24 mouse cellular contexts compared by ENCODE assay signal in genomic region chr7:30993986-30994385, GRCm38 (mm10). TPM values are rescaled to one million over a fixed set of nuclear protein-coding genes. Genes with fewer than 3 reads are reported as not detected.
DNase-seq lines count a peak whose midpoint lies in the region; ATAC-seq and TF ChIP-seq lines count a peak whose summit lies in the region.
"Had no signal": no experiment of that assay in that cellular context is flagged by ENCODE, and none has a peak within 500 bp of the region (broad histone marks: within the 10 kb centered on the region; RNA-seq: fewer than 3 reads in every experiment).

No protein-coding gene starts in this region.

- no peaks in the 10 kb centered on the region for H3K27me3 ChIP-seq in midbrain, postnatal 0 days (ENCODE audit: insufficient read depth, low read length)
- no peaks in the 10 kb centered on the region for H3K27me3 ChIP-seq in midbrain, embryonic 11.5 days (ENCODE audit: control insufficient read depth, insufficient read depth, low read length)
- no peaks in the 10 kb centered on the region for H3K27me3 ChIP-seq in embryonic facial prominence, embryonic 15.5 days
- H3K27me3 ChIP-seq: forebrain, embryonic 12.5 days; heart, embryonic 15.5 days had no signal

- peak; percentile 54 to 63 for DNase-seq in cerebellum, postnatal 14 days
- no peak for DNase-seq in cerebellum, adult 9-11 months
- peak; percentile 18 for DNase-seq in midbrain, postnatal 0 days (ENCODE audit: low spot score)
- DNase-seq in midbrain, embryonic 11.5 days (ENCODE audit: low spot score, missing footprints), result no peak
- DNase-seq in urinary bladder, postnatal 25 days (ENCODE audit: low spot score), result no peak
- no peak for DNase-seq in lung, postnatal 14 days
- DNase-seq: adrenal gland, postnatal 14 days; cerebellum, adult 18-20 months; gastrocnemius, postnatal 10 days; heart, adult 2 months; heart, postnatal 14 days; kidney, adult 2 months had no signal

- no peak overlapping the region for H3K4me3 ChIP-seq in midbrain, postnatal 0 days (ENCODE audit: low read depth, low read length)
- H3K4me3 ChIP-seq in midbrain, embryonic 11.5 days (ENCODE audit: low read depth, low read length), result no peak overlapping the region
- H3K4me3 ChIP-seq in embryonic facial prominence, embryonic 15.5 days (replicated peaks), result no peak overlapping the region
- H3K4me3 ChIP-seq: forebrain, embryonic 12.5 days; heart, adult 2 months; heart, embryonic 15.5 days had no signal

- no peak for TF ChIP-seq CTCF in midbrain, postnatal 0 days (IDR thresholded peaks at IDR 0.05)

- no peak for ATAC-seq in midbrain, postnatal 0 days (ENCODE audit: low FRiP score)
- ATAC-seq in midbrain, embryonic 11.5 days (ENCODE audit: low FRiP score), result no peak
- 0 out of 2 replicates have a peak, but pooled peaks have one; percentile 19 for ATAC-seq in embryonic facial prominence, embryonic 15.5 days (ENCODE audit: insufficient number of reproducible peaks, low FRiP score, low TSS enrichment, low read depth)
- ATAC-seq: activated CD4-positive, CD25-positive, alpha-beta regulatory T cell, adult 4 months; forebrain, embryonic 16.5 days; intestine, embryonic 16.5 days had no signal

- H3K9me3 ChIP-seq in midbrain, postnatal 0 days (ENCODE audit: low read length), result no peaks in the 10 kb centered on the region
- H3K9me3 ChIP-seq in midbrain, embryonic 11.5 days (ENCODE audit: control insufficient read depth, low read length), result no peaks in the 10 kb centered on the region
- peaks cover 8% of the 10 kb centered on the region; the same call in 1 of the 2 replicates for H3K9me3 ChIP-seq in embryonic facial prominence, embryonic 15.5 days (replicated peaks)
- H3K9me3 ChIP-seq: heart, embryonic 15.5 days had no signal

- no peaks in the 10 kb centered on the region for H3K36me3 ChIP-seq in midbrain, postnatal 0 days (ENCODE audit: insufficient read depth, low read length)
- H3K36me3 ChIP-seq in midbrain, embryonic 11.5 days (ENCODE audit: control insufficient read depth, insufficient read depth, low read length), result no peaks in the 10 kb centered on the region
- no peaks in the 10 kb centered on the region for H3K36me3 ChIP-seq in embryonic facial prominence, embryonic 15.5 days
- H3K36me3 ChIP-seq: forebrain, embryonic 12.5 days; heart, embryonic 15.5 days had no signal

- no peak overlapping the region for H3K9ac ChIP-seq in midbrain, postnatal 0 days (replicated peaks; ENCODE audit: low read length, poor library complexity, severe bottlenecking)
- no peak overlapping the region for H3K9ac ChIP-seq in midbrain, embryonic 11.5 days (ENCODE audit: low read length)
- no peak overlapping the region for H3K9ac ChIP-seq in embryonic facial prominence, embryonic 15.5 days
- H3K9ac ChIP-seq: forebrain, embryonic 12.5 days; heart, embryonic 15.5 days; hindbrain, embryonic 14.5 days had no signal

- H3K27ac ChIP-seq in midbrain, postnatal 0 days (ENCODE audit: low read depth, low read length), result no peak overlapping the region
- H3K27ac ChIP-seq in midbrain, embryonic 11.5 days (ENCODE audit: low read depth, low read length), result no peak overlapping the region
- H3K27ac ChIP-seq in embryonic facial prominence, embryonic 15.5 days (replicated peaks), result no peak overlapping the region
- H3K27ac ChIP-seq: forebrain, embryonic 12.5 days; heart, adult 2 months; heart, embryonic 15.5 days; hindbrain, embryonic 14.5 days had no signal

- WGBS in midbrain, postnatal 0 days, result 83% methylated on average over 5 of the region's 5 CpGs
- WGBS in midbrain, embryonic 11.5 days, result 89% methylated on average over 5 of the region's 5 CpGs
- 48% methylated on average over 5 of the region's 5 CpGs for WGBS in embryonic facial prominence, embryonic 15.5 days

- H3K4me1 ChIP-seq in midbrain, postnatal 0 days (ENCODE audit: insufficient read depth, low read length), result no peaks in the 10 kb centered on the region
- no peaks in the 10 kb centered on the region for H3K4me1 ChIP-seq in midbrain, embryonic 11.5 days (ENCODE audit: control insufficient read depth, insufficient read depth, low read length)
- H3K4me1 ChIP-seq in embryonic facial prominence, embryonic 15.5 days, result peaks cover 6% of the 10 kb centered on the region; the same call in 1 of the 2 replicates
- H3K4me1 ChIP-seq: forebrain, embryonic 12.5 days; heart, embryonic 15.5 days had no signal

- no peak overlapping the region for H3K4me2 ChIP-seq in midbrain, postnatal 0 days (ENCODE audit: low read depth, low read length, poor library complexity, severe bottlenecking)
- no peak overlapping the region for H3K4me2 ChIP-seq in midbrain, embryonic 11.5 days
- no peak overlapping the region for H3K4me2 ChIP-seq in embryonic facial prominence, embryonic 15.5 days (replicated peaks)
- H3K4me2 ChIP-seq: forebrain, embryonic 12.5 days; heart, embryonic 11.5 days; heart, embryonic 15.5 days; hindbrain, embryonic 14.5 days had no signal

RNA-seq across cellular contexts. Expression of gene Fam187b, which starts 20.4 kb away (rescaled TPM):
- 0.88 TPM in 1 of 2 replicates, not detected in the other for total RNA-seq in midbrain, postnatal 0 days (2014; rRNA removed)
- polyA plus RNA-seq in midbrain, postnatal 0 days (2015; fragmentation: Nextera tagmentation; extraction: Ambion mirVana), result 0.85 and 0.91 TPM in 2 replicates
- 0.25 and 0.62 TPM in 2 replicates for polyA plus RNA-seq in midbrain, embryonic 11.5 days (2014; fragmentation: Nextera tagmentation; extraction: Ambion mirVana)
- polyA plus RNA-seq in embryonic facial prominence, embryonic 15.5 days (2015; fragmentation: Nextera tagmentation; extraction: Ambion mirVana), result 3.3 and 4.8 TPM in 2 replicates
- total RNA-seq: heart, adult 2 months; hematopoietic stem cell, adult 5-6 weeks had no signal

RNA-seq across cellular contexts. Expression of gene Lsr, which starts 20.7 kb away (rescaled TPM):
- 29.7 and 30.3 TPM in 2 replicates for total RNA-seq in midbrain, postnatal 0 days (2014; rRNA removed)
- polyA plus RNA-seq in midbrain, postnatal 0 days (2015; fragmentation: Nextera tagmentation; extraction: Ambion mirVana), result 23.9 TPM in 2 replicates
- polyA plus RNA-seq in midbrain, embryonic 11.5 days (2014; fragmentation: Nextera tagmentation; extraction: Ambion mirVana), result 10.2 and 13.1 TPM in 2 replicates
- 40.8 and 47.2 TPM in 2 replicates for polyA plus RNA-seq in embryonic facial prominence, embryonic 15.5 days (2015; fragmentation: Nextera tagmentation; extraction: Ambion mirVana)

RNA-seq across cellular contexts. Expression of gene Usf2, which starts 37.4 kb away (rescaled TPM):
- 95.3 and 102 TPM in 2 replicates for total RNA-seq in midbrain, postnatal 0 days (2014; rRNA removed)
- polyA plus RNA-seq in midbrain, postnatal 0 days (2015; fragmentation: Nextera tagmentation; extraction: Ambion mirVana), result 27.0 and 28.4 TPM in 2 replicates
- 20.6 and 21.7 TPM in 2 replicates for polyA plus RNA-seq in midbrain, embryonic 11.5 days (2014; fragmentation: Nextera tagmentation; extraction: Ambion mirVana)
- 23.3 and 25.0 TPM in 2 replicates for polyA plus RNA-seq in embryonic facial prominence, embryonic 15.5 days (2015; fragmentation: Nextera tagmentation; extraction: Ambion mirVana)

RNA-seq across cellular contexts. Expression of gene Fxyd5, which starts 48.3 kb away (rescaled TPM):
- 23.1 and 48.0 TPM in 2 replicates for total RNA-seq in midbrain, postnatal 0 days (2014; rRNA removed)
- 31.9 and 32.9 TPM in 2 replicates for polyA plus RNA-seq in midbrain, postnatal 0 days (2015; fragmentation: Nextera tagmentation; extraction: Ambion mirVana)
- 11.3 and 12.6 TPM in 2 replicates for polyA plus RNA-seq in midbrain, embryonic 11.5 days (2014; fragmentation: Nextera tagmentation; extraction: Ambion mirVana)
- 43.8 and 46.2 TPM in 2 replicates for polyA plus RNA-seq in embryonic facial prominence, embryonic 15.5 days (2015; fragmentation: Nextera tagmentation; extraction: Ambion mirVana)

RNA-seq across cellular contexts. Expression of gene Hamp, which starts 50.2 kb away (rescaled TPM):
- not detected in 2 replicates for total RNA-seq in midbrain, postnatal 0 days (2014; rRNA removed)
- not detected in 2 replicates for polyA plus RNA-seq in midbrain, postnatal 0 days (2015; fragmentation: Nextera tagmentation; extraction: Ambion mirVana)
- 0.40 TPM in 1 of 2 replicates, not detected in the other for polyA plus RNA-seq in midbrain, embryonic 11.5 days (2014; fragmentation: Nextera tagmentation; extraction: Ambion mirVana)
- not detected in 2 replicates for polyA plus RNA-seq in embryonic facial prominence, embryonic 15.5 days (2015; fragmentation: Nextera tagmentation; extraction: Ambion mirVana)
- total RNA-seq: ES-E14; gastrocnemius, postnatal 10 days; hematopoietic stem cell, adult 5-6 weeks had no signal
- polyA plus RNA-seq: activated CD4-positive, CD25-positive, alpha-beta regulatory T cell, adult 4 months; cortical plate, adult 2 months; forebrain, embryonic 12.5 days; forebrain, embryonic 16.5 days; frontal cortex, adult 2 months; heart, embryonic 11.5 days; heart, embryonic 15.5 days; hindbrain, embryonic 14.5 days; intestine, embryonic 16.5 days; kidney, adult 2 months had no signal

Comparison
In these comparisons a context has a peak if more than half of its experiments do, and no peak if none do; other contexts are left out.
1. DNase-seq: peak in cerebellum, postnatal 14 days (2 of 2) and midbrain, postnatal 0 days (single experiment); none in cerebellum, adult 9-11 months (single experiment), midbrain, embryonic 11.5 days (single experiment), urinary bladder, postnatal 25 days (single experiment) and lung, postnatal 14 days (single experiment).